Mouse (Mus musculus) MEL (cell line): ENCODE data around the gene Nup188. TPM values are rescaled to one million over a fixed set of nuclear protein-coding genes. Genes with fewer than 3 reads are reported as not detected.

Experiments used
- DNase-seq: peaks from one replicate; pipeline ENCODE4 v3.0.0; 2011; ENCODE audit warnings: low read depth, low spot score
- H3K27ac ChIP-seq: 2 replicates; pipeline ENCODE4 v1.5.1; 2012; ENCODE audit warnings: low read depth, mild to moderate bottlenecking, control low read depth, low read length, moderate library complexity; ENCODE audit not compliant: control insufficient read depth
- H3K27me3 ChIP-seq, 2 experiments: fragments of 150-350 bp in 1 of 2; sonication (generic) in 1 of 2; 2 replicates each; pipeline ENCODE4 v1.6.1; 2012; ENCODE audit warnings: low read length in 2 of 2, mild to moderate bottlenecking in 2 of 2, improper control_type of control experiment in 1 of 2, moderate library complexity in 1 of 2; ENCODE audit not compliant: insufficient read depth in 2 of 2, control insufficient read depth in 1 of 2
- H3K36me3 ChIP-seq, 2 experiments: 2 replicates each; pipeline ENCODE4 v1.6.1; 2012 to 2014; ENCODE audit warnings: low read length in 2 of 2, improper control_type of control experiment in 1 of 2, inconsistent platforms in 1 of 2, mild to moderate bottlenecking in 1 of 2; ENCODE audit not compliant: insufficient read depth in 2 of 2, control insufficient read depth in 1 of 2
- H3K4me1 ChIP-seq, 2 experiments: fragments of 150-350 bp in 1 of 2; sonication (generic) in 1 of 2; 2 replicates each; pipeline ENCODE4 v1.6.1; 2012; ENCODE audit warnings: low read length in 2 of 2, improper control_type of control experiment in 1 of 2, mild to moderate bottlenecking in 1 of 2; ENCODE audit not compliant: insufficient read depth in 2 of 2, control insufficient read depth in 1 of 2
- H3K4me3 ChIP-seq, 2 experiments: fragments of 150-350 bp in 1 of 2; sonication (generic) in 1 of 2; 2 replicates each; pipeline ENCODE4 v1.5.1; 2012; ENCODE audit warnings: low read depth in 2 of 2, low read length in 2 of 2, mild to moderate bottlenecking in 2 of 2, moderate library complexity in 2 of 2, control low read depth in 1 of 2, improper control_type of control experiment in 1 of 2; ENCODE audit not compliant: control insufficient read depth in 1 of 2, insufficient read depth in 1 of 2
- H3K79me2 ChIP-seq: 2 replicates; pipeline ENCODE4 v1.6.1; 2012; ENCODE audit warnings: mild to moderate bottlenecking, low read length, moderate library complexity; ENCODE audit not compliant: control insufficient read depth, poor library complexity, insufficient read depth
- H3K9ac ChIP-seq: 2 replicates; pipeline ENCODE4 v1.6.1; 2012; ENCODE audit warnings: low read depth, mild to moderate bottlenecking, control low read depth, low read length, moderate library complexity; ENCODE audit not compliant: control insufficient read depth, poor library complexity, severe bottlenecking
- H3K9me3 ChIP-seq: fragments of 150-350 bp; sonication (generic); replicated peaks from 2 replicates; pipeline ENCODE4 v1.6.1; 2012; ENCODE audit warnings: mild to moderate bottlenecking, low read length, improper control_type of control experiment, moderate library complexity; ENCODE audit not compliant: insufficient read depth
- CTCF ChIP-seq, 3 experiments: IDR thresholded peaks in 2 of 3; conservative IDR thresholded peaks in 1 of 3; 2 replicates each; pipeline ENCODE4 v1.5.1; 2011 to 2012; ENCODE audit warnings: low read length in 3 of 3, low read depth in 2 of 3, mild to moderate bottlenecking in 2 of 3, improper control_type of control experiment in 1 of 3, inconsistent platforms in 1 of 3, mixed read lengths in 1 of 3, moderate library complexity in 1 of 3; ENCODE audit not compliant: control insufficient read depth in 1 of 3, insufficient read depth in 1 of 3, poor library complexity in 1 of 3, severe bottlenecking in 1 of 3
- MAFK ChIP-seq: IDR thresholded peaks from 2 replicates; pipeline ENCODE4 v1.6.1; 2011; ENCODE audit warnings: low read depth, mild to moderate bottlenecking, low read length, improper control_type of control experiment, borderline replicate concordance
- MAX ChIP-seq: IDR thresholded peaks from 2 replicates; pipeline ENCODE4 v1.6.1; 2011; ENCODE audit warnings: low read length, improper control_type of control experiment
- MEF2A ChIP-seq: IDR thresholded peaks from 2 replicates; pipeline ENCODE4 v1.6.1; 2014; ENCODE audit warnings: low read depth, mild to moderate bottlenecking, inconsistent platforms, low read length, improper control_type of control experiment; ENCODE audit not compliant: poor library complexity, insufficient replicate concordance, severe bottlenecking; ENCODE audit errors: extremely low read depth
- MXI1 ChIP-seq: IDR thresholded peaks from 2 replicates; pipeline ENCODE4 v1.6.1; 2011; ENCODE audit warnings: mild to moderate bottlenecking, low read depth, low read length, improper control_type of control experiment
- NRF1 ChIP-seq: IDR thresholded peaks from 2 replicates; pipeline ENCODE4 v1.6.1; 2014; ENCODE audit warnings: low read depth, mild to moderate bottlenecking, inconsistent platforms, low read length, improper control_type of control experiment, moderate library complexity; ENCODE audit not compliant: poor library complexity, insufficient read depth, severe bottlenecking
- POLR2AphosphoS2 ChIP-seq: IDR thresholded peaks from 2 replicates; pipeline ENCODE4 v1.6.1; 2011; ENCODE audit warnings: low read length, improper control_type of control experiment
- SIN3A ChIP-seq: IDR thresholded peaks from 2 replicates; pipeline ENCODE4 v1.6.1; 2012; ENCODE audit warnings: low read length, improper control_type of control experiment, inconsistent platforms
- SMC3 ChIP-seq: IDR thresholded peaks from 2 replicates; pipeline ENCODE4 v1.6.1; 2011; ENCODE audit warnings: low read depth, low read length, improper control_type of control experiment
- TAL1 ChIP-seq: IDR thresholded peaks from 2 replicates; pipeline ENCODE4 v1.6.1; 2012; ENCODE audit warnings: mild to moderate bottlenecking, inconsistent platforms, low read length, moderate library complexity, mixed read lengths
- TBP ChIP-seq: IDR thresholded peaks from 2 replicates; pipeline ENCODE4 v1.8.0; 2011; ENCODE audit warnings: low read depth, low read length, improper control_type of control experiment
- TCF12 ChIP-seq: IDR thresholded peaks from 2 replicates; pipeline ENCODE4 v1.6.1; 2014; ENCODE audit warnings: low read depth, mild to moderate bottlenecking, inconsistent platforms, low read length, improper control_type of control experiment, moderate library complexity
- UBTF ChIP-seq: IDR thresholded peaks from 2 replicates; pipeline ENCODE4 v1.6.1; 2012; ENCODE audit warnings: low read depth, mild to moderate bottlenecking, inconsistent platforms, low read length, improper control_type of control experiment, moderate library complexity, borderline replicate concordance; ENCODE audit not compliant: insufficient read depth
- ZKSCAN1 ChIP-seq: IDR thresholded peaks from 2 replicates; pipeline ENCODE4 v1.6.1; 2012; ENCODE audit warnings: low read depth, mild to moderate bottlenecking, inconsistent platforms, low read length, improper control_type of control experiment, moderate library complexity
- ZNF384 ChIP-seq: IDR thresholded peaks from 2 replicates; pipeline ENCODE4 v1.6.1; 2012; ENCODE audit warnings: low read depth, mild to moderate bottlenecking, inconsistent platforms, low read length, improper control_type of control experiment
- polyA plus RNA-seq, 2 experiments: library from polyadenylated mRNA; stranded (reverse) in 1 of 2; unstranded in 1 of 2; fragments of >175 nt in 1 of 2; fragments of >200 nt in 1 of 2; gene quantifications; 2 replicates each; pipeline versions ENCODE4 v1.2.1 to v1.2.4; 2012; ENCODE audit warnings: low replicate concordance in 2 of 2, low read depth in 1 of 2; ENCODE audit not compliant: insufficient read length in 2 of 2, insufficient read depth in 1 of 2, missing spikeins in 1 of 2
- total RNA-seq: library from RNA; depleted of rRNA; stranded (reverse); fragments of 300-350 nt; gene quantifications from 2 replicates; pipeline ENCODE4 v1.2.3, GENCODE M21; 2012

Nup188 gene
- total and polyA plus RNA-seq, 3 experiments: 58.6 to 119 TPM; not detected in 1

GRCm38 (mm10) chr2:30256616-30257350, 29.4 kb upstream of the Nup188 start:
- no peak overlapping the region for H3K27ac ChIP-seq
- H3K9ac ChIP-seq: no peak overlapping the region
- H3K79me2 ChIP-seq: no peaks in the 10 kb centered on the region
- H3K4me3 ChIP-seq: no peak overlapping the region
- no peak for TF ChIP-seq MAFK
- no peak for TF ChIP-seq TAL1
- DNase-seq: no peak
- peaks cover 0 to 2% of the 10 kb centered on the region in 2 experiments; a peak in 3 of 4 replicates for H3K36me3 ChIP-seq
- no peaks in the 10 kb centered on the region for H3K9me3 ChIP-seq
- H3K4me1 ChIP-seq: peaks cover 2 to 3% of the 10 kb centered on the region in 2 experiments; a peak in 3 of 4 replicates
- no peaks in the 10 kb centered on the region for H3K27me3 ChIP-seq

GRCm38 (mm10) chr2:30257699-30258460, 28.3 kb upstream of the Nup188 start:
- Histone ChIP-seq H3K9ac (no peak overlapping the region), H3K27me3 (no peaks in the 10 kb centered on the region), H3K4me1 (no peaks in the 10 kb centered on the region), H3K79me2 (no peaks in the 10 kb centered on the region), H3K36me3 (no peaks in the 10 kb centered on the region; a peak in 1 of 4 replicates)
- no peak for DNase-seq
- TF ChIP-seq MAX (no peak), SMC3 (no peak), MAFK (no peak), ZNF384 (no peak), NRF1 (no peak), TBP (no peak), ZKSCAN1 (no peak), TAL1 (no peak), UBTF (no peak), SIN3A (no peak), TCF12 (no peak), MXI1 (no peak), MEF2A (no peak), CTCF (IDR thresholded peaks at IDR 0.05 in 2 of 3, conservative IDR thresholded peaks at IDR 0.05 in 1 of 3; ENCODE audit: control insufficient read depth in 1 of 3, insufficient read depth in 1 of 3, low read depth in 2 of 3, low read length in 3 of 3, poor library complexity in 1 of 3, severe bottlenecking in 1 of 3) (no peak), POLR2AphosphoS2 (no peak)
- TF ChIP-seq, all 39 proteins: peak for 0
- Histone ChIP-seq H3K4me3 (no peak overlapping the region), H3K27ac (no peak overlapping the region), H3K9me3 (no peaks in the 10 kb centered on the region)
